Mouse (Mus musculus) intestine, embryonic 14.5 days (tissue): ENCODE measurements around the gene Polr2g. TPM values are rescaled to one million over a fixed set of nuclear protein-coding genes. Genes with fewer than 3 reads are reported as not detected.

Experiments
- ATAC-seq: fragments of 200-750 bp; cut with Nextera tagmentation; replicated peaks from 2 replicates; pipeline ENCODE4 v1.8.0; 2017; ENCODE audit warnings: low read depth, moderate number of reproducible peaks, moderate TSS enrichment, moderate library complexity; ENCODE audit not compliant: low FRiP score, low TSS enrichment
- DNase-seq: peaks from one replicate; pipeline ENCODE4 v3.0.0-alpha.2; 2018; ENCODE audit warnings: low spot score
- H3K27ac ChIP-seq: fragments of 300-500 bp; sonication (generic); 2 replicates; pipeline ENCODE4 v1.5.1; 2014; ENCODE audit warnings: low read depth, mild to moderate bottlenecking, control low read depth
- H3K27me3 ChIP-seq: fragments of 300-500 bp; sonication (generic); replicated peaks from 2 replicates; pipeline ENCODE4 v1.6.1; 2014; ENCODE audit warnings: low read length, control low read depth; ENCODE audit not compliant: control insufficient read depth, insufficient read depth
- H3K36me3 ChIP-seq: fragments of 300-500 bp; sonication (generic); 2 replicates; pipeline ENCODE4 v1.6.1; 2014; ENCODE audit warnings: low read length, control low read depth; ENCODE audit not compliant: control insufficient read depth, insufficient read depth
- H3K4me1 ChIP-seq: fragments of 300-500 bp; sonication (generic); replicated peaks from 2 replicates; pipeline ENCODE4 v1.6.1; 2014; ENCODE audit warnings: low read length, control low read depth, mixed read lengths; ENCODE audit not compliant: control insufficient read depth, insufficient read depth
- H3K4me2 ChIP-seq: fragments of 300-500 bp; sonication (generic); 2 replicates; pipeline ENCODE4 v1.6.1; 2014; ENCODE audit warnings: low read length
- H3K4me3 ChIP-seq: fragments of 300-500 bp; sonication (generic); 2 replicates; pipeline ENCODE4 v1.5.1; 2014; ENCODE audit warnings: low read depth, low read length, control low read depth, mixed read lengths
- H3K9ac ChIP-seq: fragments of 300-500 bp; sonication (generic); 2 replicates; pipeline ENCODE4 v1.6.1; 2014; ENCODE audit warnings: mild to moderate bottlenecking, low read length
- H3K9me3 ChIP-seq: fragments of 300-500 bp; sonication (generic); 2 replicates; pipeline ENCODE4 v1.6.1; 2016; ENCODE audit warnings: low read length, control low read depth; ENCODE audit not compliant: control insufficient read depth
- WGBS: fragments of 180-500 bp; shearing (Covaris S2); extraction: QIAGEN DNeasy Blood & Tissue Kit; methylation state at CpG from one replicate; pipeline ENCODE4 v1.1.7; 2014; 5-methylcytosine and 5-hydroxymethylcytosine counted together
- polyA plus RNA-seq: library from polyadenylated mRNA; unstranded; fragments of >200 nt; fragmentation: Nextera tagmentation; extraction: Ambion mirVana; gene quantifications from 2 replicates; pipeline ENCODE4 v1.2.1, GENCODE M21; 2014

Gene Polr2g
- polyA plus RNA-seq, 1 experiment from 2014 or later, result 148 TPM

GRCm38 (mm10) chr19:8819596-8820423, 21.4 kb upstream of the Polr2g start, which contains the start of gene Hnrnpul2:
Hnrnpul2 (plus strand) TSS chr19:8820010.
- Histone ChIP-seq H3K9ac (peak within 1 kb of the TSS; percentile 94), H3K9me3 (no peaks in the 10 kb centered on the region), H3K4me1 (peaks cover 27% of the 10 kb centered on the region), H3K4me2 (peak within 1 kb of the TSS; percentile 79), H3K27ac (peak within 1 kb of the TSS; percentile 96), H3K36me3 (peaks cover 43% of the 10 kb centered on the region), H3K27me3 (no peaks in the 10 kb centered on the region), H3K4me3 (peak within 1 kb of the TSS; percentile 99)
- ATAC-seq (peak; percentile 94), DNase-seq (peak; percentile 96)
- WGBS, result under 1% methylated on average over 80 of the region's 83 CpGs

GRCm38 (mm10) chr19:8818801-8819595, 20.6 kb upstream of the Polr2g start, which contains the start of gene Ttc9c:
Ttc9c (minus strand) TSS chr19:8819333.
- DNase-seq (peak; percentile 98), ATAC-seq (peak; percentile 93)
- peak within 1 kb of the TSS; percentile 79 for H3K4me2 ChIP-seq
- H3K4me1 ChIP-seq, result peaks cover 27% of the 10 kb centered on the region
- H3K9me3 ChIP-seq, result no peaks in the 10 kb centered on the region
- under 1% methylated on average over 33 of the region's 33 CpGs for WGBS
- peaks cover 42% of the 10 kb centered on the region for H3K36me3 ChIP-seq
- H3K4me3 ChIP-seq, result peak within 1 kb of the TSS; percentile 99
- H3K27me3 ChIP-seq, result no peaks in the 10 kb centered on the region
- H3K9ac ChIP-seq, result peak within 1 kb of the TSS; percentile 94
- H3K27ac ChIP-seq, result peak within 1 kb of the TSS; percentile 96

GRCm38 (mm10) chr19:8818301-8818798, 20.0 kb upstream of the Polr2g start:
- peak overlapping the region; percentile 99 for H3K4me3 ChIP-seq
- H3K4me2 ChIP-seq, result peak overlapping the region; percentile 79
- no peaks in the 10 kb centered on the region for H3K9me3 ChIP-seq
- peak overlapping the region; percentile 96 for H3K27ac ChIP-seq
- WGBS, result 20% methylated on average over 14 of the region's 14 CpGs
- H3K4me1 ChIP-seq, result peaks cover 27% of the 10 kb centered on the region
- peak overlapping the region; percentile 75 for H3K9ac ChIP-seq
- H3K36me3 ChIP-seq, result peaks cover 41% of the 10 kb centered on the region
- H3K27me3 ChIP-seq, result no peaks in the 10 kb centered on the region
- ATAC-seq (no peak), DNase-seq (no peak)

- ATAC-seq (no peak), DNase-seq (no peak)
- Histone ChIP-seq H3K9me3 (no peaks in the 10 kb centered on the region), H3K4me1 (peaks cover 20% of the 10 kb centered on the region), H3K4me2 (peak overlapping the region; percentile 13; the same call in 1 of the 2 replicates), H3K27ac (no peak overlapping the region), H3K9ac (no peak overlapping the region), H3K27me3 (no peaks in the 10 kb centered on the region), H3K4me3 (no peak overlapping the region), H3K36me3 (peaks cover 45% of the 10 kb centered on the region)
- 78% methylated on average over 3 of the region's 3 CpGs for WGBS
These were observed 18.6 kb upstream of the Polr2g start for GRCm38 (mm10) chr19:8817001-8817400.

- ATAC-seq (no peak), DNase-seq (no peak)
- Histone ChIP-seq H3K27ac (no peak overlapping the region), H3K27me3 (no peaks in the 10 kb centered on the region), H3K9ac (no peak overlapping the region; the same call in 1 of the 2 replicates), H3K9me3 (no peaks in the 10 kb centered on the region), H3K4me2 (no peak overlapping the region), H3K4me3 (no peak overlapping the region), H3K36me3 (peaks cover 53% of the 10 kb centered on the region), H3K4me1 (peaks cover 16% of the 10 kb centered on the region)
- WGBS, result 81% methylated on average over 11 of the region's 11 CpGs
These were observed 17.4 kb upstream of the Polr2g start for GRCm38 (mm10) chr19:8815812-8816211.

- DNase-seq (no peak), ATAC-seq (no peak)
- no peak overlapping the region for H3K9ac ChIP-seq
- H3K9me3 ChIP-seq, result no peaks in the 10 kb centered on the region
- H3K4me1 ChIP-seq, result peaks cover 8% of the 10 kb centered on the region; the same call in 1 of the 2 replicates
- H3K4me2 ChIP-seq, result no peak overlapping the region
- H3K36me3 ChIP-seq, result peaks cover 66% of the 10 kb centered on the region
- H3K27me3 ChIP-seq, result no peaks in the 10 kb centered on the region
- H3K4me3 ChIP-seq, result no peak overlapping the region
- no peak overlapping the region for H3K27ac ChIP-seq
- WGBS, result 90% methylated on average over 5 of the region's 5 CpGs
These were observed 8.4 kb upstream of the Polr2g start for GRCm38 (mm10) chr19:8806810-8807209.

- no peak overlapping the region for H3K9ac ChIP-seq
- H3K4me3 ChIP-seq, result no peak overlapping the region
- 96% methylated on average over 11 of the region's 11 CpGs for WGBS
- H3K4me1 ChIP-seq, result peaks cover 11% of the 10 kb centered on the region
- no peaks in the 10 kb centered on the region for H3K9me3 ChIP-seq
- H3K36me3 ChIP-seq, result peaks cover 45% of the 10 kb centered on the region
- H3K27ac ChIP-seq, result no peak overlapping the region
- ATAC-seq (no peak), DNase-seq (no peak)
- H3K27me3 ChIP-seq, result no peaks in the 10 kb centered on the region
- H3K4me2 ChIP-seq, result no peak overlapping the region
These were observed 5.7 kb upstream of the Polr2g start for GRCm38 (mm10) chr19:8803879-8804660.
